Mouse (Mus musculus) heart, postnatal 14 days (tissue): ENCODE measurements around the gene Krtap17-1. TPM values are rescaled to one million over a fixed set of nuclear protein-coding genes. Genes with fewer than 3 reads are reported as not detected.

Experiments used
- DNase-seq, 2 experiments: peaks; one replicate each; pipeline ENCODE4 v3.0.0; 2021 to 2022
- intact Hi-C: fragments of 180-260 bp; cut with DNase I; formaldehyde crosslinking; loops from one replicate; pipeline ENCODE4 v1.15.1; 2025
- total RNA-seq, 2 experiments: library from RNA; stranded (reverse); gene quantifications; 2 replicates each; pipeline ENCODE4 v1.2.3; 2021

Krtap17-1 gene
- total RNA-seq, 2 experiments from 2014 or later, result not detected

GRCm38 (mm10) chr11:99982731-99983130 lies 11.1 kb downstream of the Krtap17-1 start:
- DNase-seq, result no peak
- intact Hi-C loops, result no loop called here

- intact Hi-C loops, result no loop called here
- no peak for DNase-seq
These were observed 14.8 kb downstream of the Krtap17-1 start, which contains the start of gene Krtap29-1 for GRCm38 (mm10) chr11:99978953-99979352. Krtap29-1 (minus strand) TSS chr11:99979053.

GRCm38 (mm10) chr11:99965961-99966360 lies 27.8 kb downstream of the Krtap17-1 start:
- no peak for DNase-seq
- intact Hi-C loops, result no loop called here

GRCm38 (mm10) chr11:99964213-99964612 lies 29.6 kb downstream of the Krtap17-1 start:
- no peak for DNase-seq
- intact Hi-C loops, result no loop called here

- no peak for DNase-seq
- intact Hi-C loops, result no loop called here
These were observed 45.6 kb downstream of the Krtap17-1 start, which contains the start of gene Krtap9-5 for GRCm38 (mm10) chr11:99948175-99948574. Krtap9-5 (plus strand) TSS chr11:99948475.

Other genes with a start within 250 kb of the Krtap17-1 start
- gene Gm11595, start 221.1 kb downstream of the Krtap17-1 start, total RNA-seq, result not detected
- gene Krtap4-8, start 213.3 kb downstream of the Krtap17-1 start, total RNA-seq, result not detected
- not detected for gene Krtap4-9, start 208.8 kb downstream of the Krtap17-1 start, total RNA-seq
- gene Gm11596, start 200.5 kb downstream of the Krtap17-1 start, total RNA-seq, result not detected
- gene Gm11569, start 195.1 kb downstream of the Krtap17-1 start, total RNA-seq, result not detected
- gene Gm11554, start 189.5 kb downstream of the Krtap17-1 start, total RNA-seq, result not detected
- gene Krtap4-13, start 184.1 kb downstream of the Krtap17-1 start, total RNA-seq, result not detected
- gene Gm11564, start 178.3 kb downstream of the Krtap17-1 start, total RNA-seq, result not detected
- not detected for gene 2300003K06Rik, start 155.9 kb downstream of the Krtap17-1 start, total RNA-seq
- gene Krtap4-16, start 142.4 kb downstream of the Krtap17-1 start, total RNA-seq, result not detected
- not detected for gene Gm11568, start 136.1 kb downstream of the Krtap17-1 start, total RNA-seq
- not detected for gene Gm11559, start 129.5 kb downstream of the Krtap17-1 start, total RNA-seq
- gene Krtap9-1, start 120.6 kb downstream of the Krtap17-1 start, total RNA-seq, result not detected
- not detected for gene Gm11567, start 114.8 kb downstream of the Krtap17-1 start, total RNA-seq
- not detected for gene Krtap31-1, start 86.1 kb downstream of the Krtap17-1 start, total RNA-seq
- not detected for gene Gm11565, start 79.2 kb downstream of the Krtap17-1 start, total RNA-seq
- gene Krtap31-2, start 57.7 kb downstream of the Krtap17-1 start, total RNA-seq, result not detected
- gene Krtap9-5, start 45.5 kb downstream of the Krtap17-1 start, total RNA-seq, result not detected
- gene Krtap29-1, start 14.9 kb downstream of the Krtap17-1 start, total RNA-seq, result not detected
- not detected for gene Krtap16-1, start 7.4 kb downstream of the Krtap17-1 start, total RNA-seq
- gene Krt33a, start 22.2 kb upstream of the Krtap17-1 start, total RNA-seq, result not detected
- gene Krt33b, start 35.9 kb upstream of the Krtap17-1 start, total RNA-seq, result not detected
- not detected for gene Krt34, start 47.6 kb upstream of the Krtap17-1 start, total RNA-seq
- not detected for gene Krt31, start 56.6 kb upstream of the Krtap17-1 start, total RNA-seq
- gene Krt32, start 94.2 kb upstream of the Krtap17-1 start, total RNA-seq, result not detected
- gene Krt35, start 102.2 kb upstream of the Krtap17-1 start, total RNA-seq, result not detected
- under 1 TPM in 1 of 2 experiments, not detected in 1; 0.17 TPM for gene Krt36, start 111.6 kb upstream of the Krtap17-1 start, total RNA-seq
- not detected for gene Krt13, start 127.6 kb upstream of the Krtap17-1 start, total RNA-seq
- gene Krt15, start 141.9 kb upstream of the Krtap17-1 start, total RNA-seq, result under 1 TPM in 1 of 2 experiments, not detected in 1; 0.57 TPM
- 10 to 100 TPM; 12.9 to 17.4 TPM for gene Krt19, start 154.7 kb upstream of the Krtap17-1 start, total RNA-seq
- gene Krt9, start 199.3 kb upstream of the Krtap17-1 start, total RNA-seq, result not detected
- 1 to 10 TPM; 1.3 to 1.6 TPM for gene Krt14, start 213.6 kb upstream of the Krtap17-1 start, total RNA-seq